ENCODE assay signal across 9 mouse cellular contexts in the genomic region with DNA sequence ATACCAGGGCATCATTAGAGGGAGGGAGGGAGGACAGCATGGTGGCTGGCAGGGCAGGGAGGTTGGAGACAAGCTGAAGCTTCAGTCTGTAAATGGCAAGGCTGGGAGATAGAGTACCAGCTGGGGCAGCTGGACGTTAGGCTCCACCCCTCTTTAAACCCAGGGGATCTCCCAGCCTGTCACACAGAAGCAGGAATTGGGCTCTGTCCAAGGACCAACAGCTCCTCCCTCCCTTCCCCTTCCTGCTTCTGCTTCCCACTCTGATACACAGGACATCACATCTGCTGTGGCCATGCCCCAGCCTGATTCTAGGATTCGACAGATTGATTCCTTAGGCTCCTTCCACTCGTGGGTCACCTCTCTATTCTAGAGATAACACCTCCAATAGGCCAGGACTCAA. TPM values are rescaled to one million over a fixed set of nuclear protein-coding genes. Genes with fewer than 3 reads are reported as not detected.
DNase-seq lines count a peak whose midpoint lies in the region; ATAC-seq and TF ChIP-seq lines count a peak whose summit lies in the region.
"Had no signal": no experiment of that assay in that cellular context is flagged by ENCODE, and none has a peak within 500 bp of the region (broad histone marks: within the 10 kb centered on the region; RNA-seq: fewer than 3 reads in every experiment).

No protein-coding gene starts in this region.

- TF ChIP-seq CTCF in intestine, postnatal 0 days (IDR thresholded peaks at IDR 0.05; ENCODE audit: low read depth), result no peak

- H3K4me3 ChIP-seq in intestine, embryonic 15.5 days (replicated peaks), result no peak overlapping the region
- H3K4me3 ChIP-seq in intestine, postnatal 0 days (ENCODE audit: low read depth, low read length), result no peak overlapping the region
- H3K4me3 ChIP-seq in kidney, embryonic 14.5 days (ENCODE audit: low read length), result no peak overlapping the region
- H3K4me3 ChIP-seq: erythroblast, embryonic 14.5 days had no signal

- H3K9ac ChIP-seq in intestine, embryonic 15.5 days, result no peak overlapping the region
- H3K9ac ChIP-seq in intestine, postnatal 0 days (ENCODE audit: low read depth, low read length), result no peak overlapping the region
- no peak overlapping the region for H3K9ac ChIP-seq in kidney, embryonic 14.5 days (ENCODE audit: low read depth, low read length)

- H3K9me3 ChIP-seq in intestine, embryonic 15.5 days, result no peaks in the 10 kb centered on the region
- no peaks in the 10 kb centered on the region for H3K9me3 ChIP-seq in intestine, postnatal 0 days (ENCODE audit: control insufficient read depth)
- no peaks in the 10 kb centered on the region for H3K9me3 ChIP-seq in kidney, embryonic 14.5 days (ENCODE audit: control insufficient read depth, low read length)

- no peak overlapping the region for H3K4me2 ChIP-seq in intestine, embryonic 15.5 days (replicated peaks)
- no peak overlapping the region for H3K4me2 ChIP-seq in intestine, postnatal 0 days (replicated peaks; ENCODE audit: low read depth)
- H3K4me2 ChIP-seq in kidney, embryonic 14.5 days (replicated peaks; ENCODE audit: low read depth, low read length), result no peak overlapping the region

- no peaks in the 10 kb centered on the region for H3K27me3 ChIP-seq in intestine, embryonic 15.5 days (replicated peaks)
- no peaks in the 10 kb centered on the region for H3K27me3 ChIP-seq in intestine, postnatal 0 days (replicated peaks; ENCODE audit: control insufficient read depth, insufficient read depth, low read length)
- H3K27me3 ChIP-seq in kidney, embryonic 14.5 days (ENCODE audit: control insufficient read depth, insufficient read depth, low read length), result no peaks in the 10 kb centered on the region

- 18% methylated on average over 3 of the region's 3 CpGs for WGBS in intestine, embryonic 15.5 days
- WGBS in intestine, postnatal 0 days, result 30% methylated on average over 3 of the region's 3 CpGs
- WGBS in kidney, embryonic 14.5 days, result 26% methylated on average over 3 of the region's 3 CpGs

- H3K36me3 ChIP-seq in intestine, embryonic 15.5 days, result peaks cover 8% of the 10 kb centered on the region; the same call in 1 of the 2 replicates
- H3K36me3 ChIP-seq in intestine, postnatal 0 days (ENCODE audit: control insufficient read depth, insufficient read depth), result peaks cover 10% of the 10 kb centered on the region; the same call in 1 of the 2 replicates
- peaks cover 14% of the 10 kb centered on the region for H3K36me3 ChIP-seq in kidney, embryonic 14.5 days (ENCODE audit: control insufficient read depth, insufficient read depth, low read length)

- H3K27ac ChIP-seq in intestine, embryonic 15.5 days, result no peak overlapping the region
- H3K27ac ChIP-seq in intestine, postnatal 0 days (ENCODE audit: low read depth, low read length), result no peak overlapping the region
- peak overlapping the region; percentile 38; the same call in 1 of the 2 replicates for H3K27ac ChIP-seq in kidney, embryonic 14.5 days (ENCODE audit: low read depth, low read length)

- DNase-seq in adrenal gland, postnatal 14 days, result peak; percentile 83
- peak; percentile 86 to 89 for DNase-seq in heart, adult 9 months (ENCODE audit: low spot score in 2 of 2)
- DNase-seq in thymus, postnatal 0 days (ENCODE audit: low spot score), result no peak
- DNase-seq in testis, postnatal 14 days (ENCODE audit: low spot score), result no peak

- peak; percentile 16; the same call in 1 of the 2 replicates for ATAC-seq in intestine, embryonic 15.5 days
- ATAC-seq in intestine, postnatal 0 days, result no peak
- ATAC-seq in kidney, embryonic 14.5 days (ENCODE audit: low FRiP score, low TSS enrichment), result no peak
- ATAC-seq in megakaryocyte progenitor cell, adult 5-6 weeks (replicated peaks; ENCODE audit: poor library complexity), result peak; percentile 40

- H3K4me1 ChIP-seq in intestine, embryonic 15.5 days (replicated peaks), result peaks cover 18% of the 10 kb centered on the region
- no peaks in the 10 kb centered on the region for H3K4me1 ChIP-seq in intestine, postnatal 0 days (replicated peaks; ENCODE audit: control insufficient read depth, insufficient read depth, low read length)
- no peaks in the 10 kb centered on the region for H3K4me1 ChIP-seq in kidney, embryonic 14.5 days (ENCODE audit: control insufficient read depth, insufficient read depth, low read length)

RNA-seq across cellular contexts. Expression of a gene that starts 4.7 kb away (rescaled TPM):
- 21.4 and 24.7 TPM in 2 replicates for polyA plus RNA-seq in intestine, embryonic 15.5 days (2015; fragmentation: Nextera tagmentation; extraction: Ambion mirVana)
- polyA plus RNA-seq in intestine, postnatal 0 days (2015; fragmentation: Nextera tagmentation; extraction: Ambion mirVana), result 7.4 and 9.0 TPM in 2 replicates
- total RNA-seq in adrenal gland, postnatal 14 days (2021), result 32.5 and 47.2 TPM in 2 replicates
- 18.8 and 25.5 TPM in 2 replicates for polyA plus RNA-seq in kidney, embryonic 14.5 days (2014; fragmentation: Nextera tagmentation; extraction: Ambion mirVana)
- 2.8 and 3.3 TPM in 2 replicates for total RNA-seq in megakaryocyte progenitor cell, adult 5-6 weeks (2015)
- 1.8 and 3.2 TPM in 2 replicates for total RNA-seq in megakaryocyte progenitor cell, adult 5-6 weeks (2017)
- 4.2 TPM in 2 replicates for polyA plus RNA-seq in thymus, postnatal 0 days (2015; fragmentation: Nextera tagmentation; extraction: Ambion mirVana)

RNA-seq across cellular contexts. Expression of a gene that starts 11.2 kb away (rescaled TPM):
- 203 and 227 TPM in 2 replicates for polyA plus RNA-seq in intestine, embryonic 15.5 days (2015; fragmentation: Nextera tagmentation; extraction: Ambion mirVana)
- 177 and 181 TPM in 2 replicates for polyA plus RNA-seq in intestine, postnatal 0 days (2015; fragmentation: Nextera tagmentation; extraction: Ambion mirVana)
- total RNA-seq in adrenal gland, postnatal 14 days (2021), result 130 and 136 TPM in 2 replicates
- 180 and 198 TPM in 2 replicates for polyA plus RNA-seq in kidney, embryonic 14.5 days (2014; fragmentation: Nextera tagmentation; extraction: Ambion mirVana)
- 64.6 and 65.0 TPM in 2 replicates for total RNA-seq in megakaryocyte progenitor cell, adult 5-6 weeks (2015)
- 64.7 and 82.0 TPM in 2 replicates for total RNA-seq in megakaryocyte progenitor cell, adult 5-6 weeks (2017)
- polyA plus RNA-seq in thymus, postnatal 0 days (2015; fragmentation: Nextera tagmentation; extraction: Ambion mirVana), result 273 and 277 TPM in 2 replicates

RNA-seq across cellular contexts. Expression of a gene that starts 11.6 kb away (rescaled TPM):
- 66.0 and 72.7 TPM in 2 replicates for polyA plus RNA-seq in intestine, embryonic 15.5 days (2015; fragmentation: Nextera tagmentation; extraction: Ambion mirVana)
- polyA plus RNA-seq in intestine, postnatal 0 days (2015; fragmentation: Nextera tagmentation; extraction: Ambion mirVana), result 39.9 and 41.9 TPM in 2 replicates
- total RNA-seq in adrenal gland, postnatal 14 days (2021), result 58.4 and 68.2 TPM in 2 replicates
- polyA plus RNA-seq in kidney, embryonic 14.5 days (2014; fragmentation: Nextera tagmentation; extraction: Ambion mirVana), result 88.2 and 94.8 TPM in 2 replicates
- total RNA-seq in megakaryocyte progenitor cell, adult 5-6 weeks (2015), result 16.0 and 18.5 TPM in 2 replicates
- total RNA-seq in megakaryocyte progenitor cell, adult 5-6 weeks (2017), result 57.5 and 59.8 TPM in 2 replicates
- 43.3 and 46.4 TPM in 2 replicates for polyA plus RNA-seq in thymus, postnatal 0 days (2015; fragmentation: Nextera tagmentation; extraction: Ambion mirVana)

RNA-seq across cellular contexts. Expression of a gene that starts 11.7 kb away (rescaled TPM):
- polyA plus RNA-seq in intestine, embryonic 15.5 days (2015; fragmentation: Nextera tagmentation; extraction: Ambion mirVana), result 16.2 and 39.5 TPM in 2 replicates
- polyA plus RNA-seq in intestine, postnatal 0 days (2015; fragmentation: Nextera tagmentation; extraction: Ambion mirVana), result 28.3 and 46.4 TPM in 2 replicates
- total RNA-seq in adrenal gland, postnatal 14 days (2021), result 7.3 and 11.9 TPM in 2 replicates
- 23.4 and 24.3 TPM in 2 replicates for polyA plus RNA-seq in kidney, embryonic 14.5 days (2014; fragmentation: Nextera tagmentation; extraction: Ambion mirVana)
- 1.5 and 2.0 TPM in 2 replicates for total RNA-seq in megakaryocyte progenitor cell, adult 5-6 weeks (2015)
- total RNA-seq in megakaryocyte progenitor cell, adult 5-6 weeks (2017), result 1.5 and 4.1 TPM in 2 replicates
- 65.0 and 66.0 TPM in 2 replicates for polyA plus RNA-seq in thymus, postnatal 0 days (2015; fragmentation: Nextera tagmentation; extraction: Ambion mirVana)

RNA-seq across cellular contexts. Expression of a gene that starts 22.0 kb away (rescaled TPM):
- polyA plus RNA-seq in intestine, embryonic 15.5 days (2015; fragmentation: Nextera tagmentation; extraction: Ambion mirVana), result 0.44 and 0.80 TPM in 2 replicates
- 0.09 and 0.51 TPM in 2 replicates for polyA plus RNA-seq in intestine, postnatal 0 days (2015; fragmentation: Nextera tagmentation; extraction: Ambion mirVana)
- total RNA-seq in adrenal gland, postnatal 14 days (2021), result 2.0 and 2.8 TPM in 2 replicates
- polyA plus RNA-seq in kidney, embryonic 14.5 days (2014; fragmentation: Nextera tagmentation; extraction: Ambion mirVana), result 1.3 and 2.0 TPM in 2 replicates
- 1.0 and 1.6 TPM in 2 replicates for total RNA-seq in megakaryocyte progenitor cell, adult 5-6 weeks (2015)
- total RNA-seq in megakaryocyte progenitor cell, adult 5-6 weeks (2017), result 0.17 and 0.27 TPM in 2 replicates
- 0.37 and 0.61 TPM in 2 replicates for polyA plus RNA-seq in thymus, postnatal 0 days (2015; fragmentation: Nextera tagmentation; extraction: Ambion mirVana)
- polyA plus RNA-seq: erythroblast, embryonic 14.5 days had no signal

Comparison
In these comparisons a context has a peak if more than half of its experiments do, and no peak if none do; other contexts are left out.
1. ATAC-seq: peak in intestine, embryonic 15.5 days (single experiment) and megakaryocyte progenitor cell, adult 5-6 weeks (single experiment); none in intestine, postnatal 0 days (single experiment) and kidney, embryonic 14.5 days (single experiment).
2. DNase-seq: peak in adrenal gland, postnatal 14 days (single experiment) and heart, adult 9 months (2 of 2); none in thymus, postnatal 0 days (single experiment) and testis, postnatal 14 days (single experiment).